Mouse (Mus musculus) bone marrow, adult 2 months (tissue): ENCODE results near the gene Nadk.

ENCODE experiments used
- CTCF ChIP-seq: fragments of 200-500 bp; IDR thresholded peaks from 2 replicates; pipeline ENCODE4 v1.5.1; 2011; ENCODE audit warnings: low read length, control low read depth; ENCODE audit not compliant: control insufficient read depth, insufficient read depth
- POLR2A ChIP-seq: fragments of 200-500 bp; IDR thresholded peaks from 2 replicates; pipeline ENCODE4 v1.6.1; 2011; ENCODE audit warnings: low read depth, mild to moderate bottlenecking, control low read depth, low read length, borderline replicate concordance; ENCODE audit not compliant: control insufficient read depth

DNA sequence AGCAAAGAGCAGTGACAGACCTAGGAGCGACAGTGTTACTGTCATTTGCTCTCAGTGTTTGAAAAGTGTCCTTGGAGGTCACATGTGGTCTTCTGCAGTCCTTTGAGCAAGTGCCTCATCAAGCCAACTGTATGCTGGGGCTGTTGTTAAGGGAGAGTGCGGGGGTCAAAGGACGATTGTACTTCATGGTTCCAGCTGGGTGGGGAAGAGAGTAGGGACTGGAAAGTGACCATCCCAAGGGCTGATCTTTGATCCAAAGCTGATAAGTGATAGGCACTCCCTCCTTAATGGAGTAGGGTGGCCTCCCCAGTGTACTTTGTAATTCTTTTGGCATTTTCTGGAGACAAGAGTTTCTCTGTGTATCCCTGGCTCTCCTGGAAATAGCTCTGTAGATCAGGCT lies 49.7 kb downstream of the Nadk start:
- TF ChIP-seq CTCF (no peak), POLR2A (no peak)
